Mouse (Mus musculus) CH12F3 (cell line): Measurements from ENCODE around the gene 6430571L13Rik.
"Not testable (repeated sequence)": the region's sequence is repeated elsewhere in the genome, so short reads cannot be mapped to it uniquely, and the experiment has no call there.

Experiments used
- in situ Hi-C: fragments of 300-500 bp; cut with MboI; formaldehyde crosslinking; loops from 2 replicates; pipeline ENCODE4 v1.14.3; 2020; ENCODE audit warnings: low sequenced_read_pairs

Gene 6430571L13Rik

GRCm38 (mm10) chr9:107305601-107306542 is 34.5 kb upstream of the 6430571L13Rik start:
- in situ Hi-C loops, result no loop called here

GRCm38 (mm10) chr9:107306673-107307072 is 33.7 kb upstream of the 6430571L13Rik start:
- in situ Hi-C loops, result not testable (repeated sequence)

- in situ Hi-C loops, result no loop called here
Measured at GRCm38 (mm10) chr9:107307099-107307872, 33.1 kb upstream of the 6430571L13Rik start.

GRCm38 (mm10) chr9:107307886-107308285 is 32.5 kb upstream of the 6430571L13Rik start:
- in situ Hi-C loops, result no loop called here

- in situ Hi-C loops, result no loop called here
Measured at GRCm38 (mm10) chr9:107308346-107309000, 31.9 kb upstream of the 6430571L13Rik start.

- in situ Hi-C loops, result no loop called here
Measured at GRCm38 (mm10) chr9:107309171-107309570, 31.2 kb upstream of the 6430571L13Rik start.

- in situ Hi-C loops, result no loop called here
Measured at GRCm38 (mm10) chr9:107309600-107309999, 30.8 kb upstream of the 6430571L13Rik start.

- in situ Hi-C loops, result no loop called here
Measured at GRCm38 (mm10) chr9:107312811-107313584, 27.4 kb upstream of the 6430571L13Rik start.

GRCm38 (mm10) chr9:107313926-107314325 is 26.5 kb upstream of the 6430571L13Rik start:
- in situ Hi-C loops, result no loop called here

GRCm38 (mm10) chr9:107315791-107316190 is 24.6 kb upstream of the 6430571L13Rik start:
- in situ Hi-C loops, result no loop called here

GRCm38 (mm10) chr9:107322461-107323050 is 17.8 kb upstream of the 6430571L13Rik start:
- in situ Hi-C loops, result no loop called here

- in situ Hi-C loops, result no loop called here
Measured at GRCm38 (mm10) chr9:107323558-107323957, 16.8 kb upstream of the 6430571L13Rik start.

- in situ Hi-C loops, result no loop called here
Measured at GRCm38 (mm10) chr9:107324799-107325561, 15.4 kb upstream of the 6430571L13Rik start.

- in situ Hi-C loops, result no loop called here
Measured at GRCm38 (mm10) chr9:107325904-107326303, 14.5 kb upstream of the 6430571L13Rik start.

- in situ Hi-C loops, result no loop called here
Measured at GRCm38 (mm10) chr9:107327879-107328620, 12.4 kb upstream of the 6430571L13Rik start.

- in situ Hi-C loops, result no loop called here
Measured at GRCm38 (mm10) chr9:107330791-107331190, 9.6 kb upstream of the 6430571L13Rik start.

GRCm38 (mm10) chr9:107333686-107334085 is 6.7 kb upstream of the 6430571L13Rik start:
- in situ Hi-C loops, result no loop called here

GRCm38 (mm10) chr9:107334356-107334755 is 6.0 kb upstream of the 6430571L13Rik start:
- in situ Hi-C loops, result no loop called here
